Mouse (Mus musculus) lung, adult 2 months (tissue): ENCODE data around the gene Gm20458. TPM values are rescaled to one million over a fixed set of nuclear protein-coding genes. Genes with fewer than 3 reads are reported as not detected.
A peak's percentile ranks its signal among the peaks of the same experiment; 100 is the strongest.

Source experiments
- DNase-seq: peaks from one replicate; pipeline ENCODE4 v3.0.0; 2022
- H3K4me1 ChIP-seq: fragments of 200-500 bp; 2 replicates; pipeline ENCODE4 v1.6.1; 2011; ENCODE audit warnings: low read length; ENCODE audit not compliant: control insufficient read depth, insufficient read depth
- H3K4me3 ChIP-seq: fragments of 200-500 bp; replicated peaks from 2 replicates; pipeline ENCODE3; 2011; ENCODE audit warnings: low read depth, mild to moderate bottlenecking, control low read depth, low read length; ENCODE audit errors: extremely low read depth
- CTCF ChIP-seq: fragments of 200-500 bp; IDR thresholded peaks from 2 replicates; pipeline ENCODE4 v1.5.1; 2011; ENCODE audit warnings: mild to moderate bottlenecking, low read length, control low read depth; ENCODE audit not compliant: insufficient read depth
- POLR2A ChIP-seq: fragments of 200-500 bp; IDR thresholded peaks from 2 replicates; pipeline ENCODE4 v1.6.1; 2011; ENCODE audit warnings: low read depth, mild to moderate bottlenecking, control low read depth, low read length, borderline replicate concordance; ENCODE audit errors: extremely low read depth
- WGBS: fragments of 180-500 bp; shearing (Covaris S2); methylation state at CpG from one replicate; pipeline ENCODE4 v1.1.7; 2018; 5-methylcytosine and 5-hydroxymethylcytosine counted together
- polyA plus RNA-seq: library from polyadenylated mRNA; depleted of rRNA; stranded (reverse); fragments of >200 nt; gene quantifications from 2 replicates; pipeline ENCODE4 v1.2.3, GENCODE M21; 2012

The Gm20458 gene
- polyA plus RNA-seq, 1 experiment: 47.7 TPM

DNA sequence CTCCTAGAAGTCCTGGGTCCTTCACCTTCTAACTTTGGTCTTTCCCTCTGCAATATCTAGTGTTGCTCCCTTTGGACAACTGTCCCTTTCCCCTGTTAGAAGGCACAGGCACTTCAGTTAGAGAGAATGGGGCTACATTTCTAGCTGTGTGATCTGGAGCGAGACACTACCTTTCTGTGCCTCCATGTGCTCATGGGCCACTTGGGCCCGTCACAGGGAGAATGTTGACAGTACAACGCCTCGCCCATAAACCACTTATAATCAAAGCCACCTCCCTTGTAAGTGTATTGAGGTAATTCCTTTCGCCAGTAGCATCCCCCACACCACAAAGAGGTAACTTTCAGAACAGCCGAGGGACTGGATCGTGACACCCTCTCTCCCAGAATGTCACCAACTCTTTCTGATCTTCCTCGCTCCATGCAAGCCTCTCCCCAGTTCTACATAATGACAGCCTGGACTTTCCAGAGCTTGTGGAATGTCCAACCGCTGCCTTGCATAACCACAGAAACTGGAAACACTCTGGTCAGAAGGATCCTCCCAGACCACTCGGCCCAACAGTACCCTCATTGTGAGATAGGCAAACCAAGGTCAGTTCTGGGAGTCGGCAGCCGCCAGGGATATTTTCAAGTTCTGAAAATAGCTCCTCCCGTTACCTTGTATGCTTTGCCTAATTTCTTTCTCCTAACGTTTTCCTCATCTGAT lies 11.3 kb upstream of the Gm20458 start:
- 65% methylated on average over 14 of the region's 14 CpGs for WGBS
- H3K4me1 ChIP-seq: peaks cover 13% of the 10 kb centered on the region
- TF ChIP-seq POLR2A (no peak), CTCF (no peak)
- H3K4me3 ChIP-seq: no peak overlapping the region
- DNase-seq: peak; percentile 28

GRCm38 (mm10) chr2:164452000-164452676 lies 8.6 kb upstream of the Gm20458 start:
- WGBS: 31% methylated on average over 13 of the region's 13 CpGs
- H3K4me1 ChIP-seq: peaks cover 21% of the 10 kb centered on the region
- DNase-seq: no peak
- no peak overlapping the region for H3K4me3 ChIP-seq
- TF ChIP-seq POLR2A (no peak), CTCF (no peak)

GRCm38 (mm10) chr2:164453047-164453757 lies 7.6 kb upstream of the Gm20458 start:
- H3K4me3 ChIP-seq: no peak overlapping the region
- peaks cover 22% of the 10 kb centered on the region for H3K4me1 ChIP-seq
- DNase-seq: peak; percentile 34
- 38% methylated on average over 14 of the region's 14 CpGs for WGBS
- TF ChIP-seq POLR2A (no peak), CTCF (no peak)

DNA sequence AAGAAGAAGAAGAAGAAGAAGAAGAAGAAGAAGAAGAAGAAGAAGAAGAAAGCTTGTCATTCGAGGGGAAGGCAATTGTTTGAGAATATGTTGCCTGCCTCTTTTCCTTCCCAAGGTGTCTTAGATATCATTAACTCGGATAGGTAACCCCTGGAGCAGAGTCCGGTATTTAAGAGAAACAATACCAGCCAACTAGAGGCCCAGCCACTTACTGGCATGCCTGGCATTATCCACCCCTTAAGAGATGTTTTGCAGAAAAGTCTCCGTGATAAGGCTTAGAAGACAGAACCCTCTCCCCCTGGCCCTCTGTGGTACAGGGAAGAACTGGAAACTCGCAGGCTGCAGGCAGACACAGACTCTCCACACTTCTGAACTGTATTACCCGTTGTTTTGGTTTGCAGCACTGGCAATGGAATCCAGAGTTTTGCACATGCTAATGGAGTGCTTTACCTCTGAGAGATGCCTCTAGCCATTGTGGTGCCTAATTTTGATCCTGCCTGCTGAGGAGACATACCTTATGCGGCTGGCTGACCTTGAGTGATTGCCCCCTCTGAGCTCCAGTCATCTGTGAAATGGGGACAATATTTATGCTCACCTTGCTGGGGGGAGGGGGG lies 6.8 kb upstream of the Gm20458 start:
- Histone ChIP-seq H3K4me1 (peaks cover 22% of the 10 kb centered on the region), H3K4me3 (no peak overlapping the region)
- no peak for TF ChIP-seq POLR2A
- TF ChIP-seq CTCF: no peak
- DNase-seq: no peak
- WGBS: 75% methylated on average over 7 of the region's 7 CpGs

- H3K4me1 ChIP-seq: peaks cover 22% of the 10 kb centered on the region
- WGBS: 27% methylated on average over 10 of the region's 10 CpGs
- DNase-seq: peak; percentile 75
- no peak overlapping the region for H3K4me3 ChIP-seq
- TF ChIP-seq CTCF (no peak), POLR2A (no peak)
Measured at GRCm38 (mm10) chr2:164454846-164455245, 5.9 kb upstream of the Gm20458 start.

DNA sequence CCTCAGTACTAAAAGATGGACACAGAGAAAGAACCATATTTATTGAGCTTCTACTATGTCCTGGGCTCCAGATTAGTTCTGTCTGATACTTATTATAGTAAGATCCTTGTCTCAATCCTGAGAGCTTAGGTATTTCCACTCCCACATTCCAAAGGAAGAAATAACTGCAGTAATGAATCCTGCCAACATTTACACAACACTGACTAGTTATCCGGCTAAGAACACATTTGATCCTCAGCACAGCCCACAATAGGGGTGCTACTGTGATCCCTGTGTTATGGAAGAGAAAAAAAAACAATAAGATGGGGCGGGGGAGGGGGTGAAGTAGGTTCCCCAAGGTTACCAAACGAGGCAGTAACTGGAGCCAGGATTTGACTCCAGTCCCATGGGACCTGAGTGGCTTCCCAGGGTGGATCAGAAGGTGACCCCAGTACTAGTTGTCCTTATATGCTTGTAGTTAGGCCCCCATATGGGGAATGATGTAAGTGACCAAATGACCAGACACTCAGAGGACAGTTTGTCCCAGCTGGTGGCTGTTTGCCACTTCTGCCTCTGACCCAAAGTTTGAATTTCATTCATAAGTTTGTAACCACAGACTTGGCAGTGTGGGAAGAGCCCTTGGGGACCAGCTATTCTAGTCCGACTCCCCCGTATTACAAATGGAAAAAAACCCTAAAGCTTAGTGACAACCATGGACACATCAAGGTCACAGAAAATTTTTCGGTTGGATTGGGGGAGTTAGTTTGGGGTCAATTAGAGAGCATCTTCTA lies 5.2 kb upstream of the Gm20458 start:
- DNase-seq: peak; percentile 21
- TF ChIP-seq CTCF: no peak
- TF ChIP-seq POLR2A: no peak
- WGBS: 51% methylated on average over 6 of the region's 6 CpGs
- no peak overlapping the region for H3K4me3 ChIP-seq
- H3K4me1 ChIP-seq: peaks cover 22% of the 10 kb centered on the region

- no peak overlapping the region for H3K4me3 ChIP-seq
- peaks cover 22% of the 10 kb centered on the region for H3K4me1 ChIP-seq
- 72% methylated on average over 1 of the region's 1 CpGs for WGBS
- peak; percentile 9 for DNase-seq
- TF ChIP-seq POLR2A: no peak
- no peak for TF ChIP-seq CTCF
Measured at GRCm38 (mm10) chr2:164456413-164456812, 4.4 kb upstream of the Gm20458 start.

- Histone ChIP-seq H3K4me1 (peaks cover 23% of the 10 kb centered on the region), H3K4me3 (no peak within 1 kb of the TSS)
- peak; percentile 39 for DNase-seq
- WGBS: 3% methylated on average over 7 of the region's 7 CpGs
- no peak for TF ChIP-seq POLR2A
- TF ChIP-seq CTCF: no peak
Measured at GRCm38 (mm10) chr2:164456864-164457300, 3.9 kb upstream of the Gm20458 start, which contains the start of gene Sys1. TSS of gene Sys1 (plus strand) at chr2:164456964.
